Mouse (Mus musculus): ENCODE measurements around the gene Crebzf. TPM values are rescaled to one million over a fixed set of nuclear protein-coding genes. Genes with fewer than 3 reads are reported as not detected.
A peak's percentile ranks its signal among the peaks of the same experiment; 100 is the strongest.

Gene Crebzf
- polyA plus RNA-seq (2012; rRNA removed): 135 and 143 TPM in 2 replicates

DNA sequence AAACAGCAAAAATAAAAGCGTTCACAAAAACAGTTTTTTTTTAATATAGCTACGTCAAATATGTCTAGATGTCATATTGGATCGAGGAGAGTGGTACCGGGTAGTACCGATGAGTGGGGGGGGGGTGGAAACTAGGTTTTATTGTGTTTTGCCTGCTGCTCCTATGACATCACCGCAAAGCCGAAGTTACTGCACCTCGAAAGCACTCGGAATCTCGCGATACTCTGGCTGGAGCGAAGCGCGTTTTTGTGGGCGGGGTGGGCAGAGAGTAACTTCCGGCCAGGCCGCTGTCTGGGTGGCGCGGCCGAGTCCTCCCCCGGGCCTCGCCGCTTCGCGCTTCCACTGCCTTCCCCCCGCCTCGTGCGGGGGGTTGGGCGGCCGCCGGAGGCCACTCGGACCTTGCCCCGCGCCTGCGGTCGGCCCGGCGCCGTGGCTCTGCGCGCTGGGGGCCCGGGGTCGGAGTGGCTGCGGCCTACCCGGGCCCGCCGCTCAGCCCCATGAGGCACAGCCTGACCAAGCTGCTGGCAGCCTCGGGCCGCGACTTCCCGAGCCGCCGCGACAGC, at the start of gene Crebzf:
Crebzf (plus strand) TSS at position 212 of the 563 bp plus-strand sequence.
- peak within 1 kb of the TSS; percentile 60 for H3K4me3 ChIP-seq (replicated peaks; ENCODE audit: insufficient read depth, low read depth, low read length)
- DNase-seq: peak; percentile 95 to 97
- H3K4me1 ChIP-seq (ENCODE audit: control insufficient read depth, insufficient read depth, low read length): no peaks in the 10 kb centered on the region
- peak within 1 kb of the TSS; percentile 82 for H3K27ac ChIP-seq (ENCODE audit: insufficient read depth, low read length)
- no peak for TF ChIP-seq CTCF (IDR thresholded peaks at IDR 0.05; ENCODE audit: borderline replicate concordance, insufficient read depth, low read depth, low read length)
- peak; percentile 74; the same call in 1 of the 2 replicates for TF ChIP-seq POLR2A (IDR thresholded peaks at IDR 0.05; ENCODE audit: borderline replicate concordance, insufficient read depth, low read length)
- no peaks in the 10 kb centered on the region for H3K27me3 ChIP-seq (ENCODE audit: control insufficient read depth, insufficient read depth, low read length)
- 0% methylated on average over 54 of the region's 54 CpGs for WGBS

DNA sequence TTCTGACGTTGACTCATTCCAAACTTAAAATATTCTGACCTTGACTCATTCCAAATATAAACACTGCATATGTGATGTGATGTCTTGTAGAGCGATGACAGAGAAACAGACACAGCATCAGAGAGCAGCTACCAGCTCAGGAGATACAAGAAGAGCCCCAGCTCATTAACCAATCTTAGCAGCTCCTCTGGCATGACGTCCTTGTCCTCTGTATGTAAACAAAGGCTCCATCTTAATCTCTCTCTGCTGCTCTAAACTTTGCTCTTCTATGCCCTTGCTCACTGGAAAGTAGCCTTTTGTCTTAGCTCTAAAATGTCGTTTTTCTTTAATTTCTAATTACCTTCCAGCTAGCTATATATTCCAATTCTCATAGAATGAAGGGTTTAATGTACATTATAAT, 47.5 kb upstream of the Crebzf start:
- no peaks in the 10 kb centered on the region for H3K27me3 ChIP-seq (ENCODE audit: control insufficient read depth, insufficient read depth, low read length)
- H3K4me1 ChIP-seq (ENCODE audit: control insufficient read depth, insufficient read depth, low read length): no peaks in the 10 kb centered on the region
- no peak for TF ChIP-seq CTCF (IDR thresholded peaks at IDR 0.05; ENCODE audit: borderline replicate concordance, insufficient read depth, low read depth, low read length)
- no peak for TF ChIP-seq POLR2A (IDR thresholded peaks at IDR 0.05; ENCODE audit: borderline replicate concordance, insufficient read depth, low read length)
- H3K4me3 ChIP-seq (replicated peaks; ENCODE audit: insufficient read depth, low read depth, low read length): no peak overlapping the region
- 74% methylated on average over 4 of the region's 4 CpGs for WGBS
- DNase-seq: no peak
- no peak overlapping the region for H3K27ac ChIP-seq (ENCODE audit: insufficient read depth, low read length)

DNA sequence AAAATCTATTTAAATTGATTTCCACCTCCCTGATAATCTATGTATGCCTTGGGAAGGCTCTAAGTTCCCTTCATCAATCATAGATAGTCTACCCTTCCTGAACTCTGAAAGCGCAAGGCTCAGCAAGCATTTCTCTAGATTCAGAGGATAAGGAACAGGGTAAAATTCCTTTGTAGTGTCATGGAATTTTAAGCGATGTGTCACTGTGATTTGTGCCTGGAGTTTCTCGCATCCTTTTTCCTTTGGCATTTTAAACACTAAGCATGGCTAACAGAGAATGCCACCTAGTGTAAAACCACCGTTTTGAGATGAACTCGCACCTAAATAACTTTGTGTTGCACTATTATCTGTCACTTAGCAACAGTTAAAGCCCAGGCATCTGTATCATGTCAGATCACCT, 46.6 kb upstream of the Crebzf start:
- 61% methylated on average over 5 of the region's 5 CpGs for WGBS
- DNase-seq: no peak
- Histone ChIP-seq H3K4me1 (ENCODE audit: control insufficient read depth, insufficient read depth, low read length) (no peaks in the 10 kb centered on the region), H3K4me3 (replicated peaks; ENCODE audit: insufficient read depth, low read depth, low read length) (no peak overlapping the region), H3K27ac (ENCODE audit: insufficient read depth, low read length) (no peak overlapping the region), H3K27me3 (ENCODE audit: control insufficient read depth, insufficient read depth, low read length) (no peaks in the 10 kb centered on the region)
- no peak for TF ChIP-seq CTCF (IDR thresholded peaks at IDR 0.05; ENCODE audit: borderline replicate concordance, insufficient read depth, low read depth, low read length)
- TF ChIP-seq POLR2A (IDR thresholded peaks at IDR 0.05; ENCODE audit: borderline replicate concordance, insufficient read depth, low read length): no peak

DNA sequence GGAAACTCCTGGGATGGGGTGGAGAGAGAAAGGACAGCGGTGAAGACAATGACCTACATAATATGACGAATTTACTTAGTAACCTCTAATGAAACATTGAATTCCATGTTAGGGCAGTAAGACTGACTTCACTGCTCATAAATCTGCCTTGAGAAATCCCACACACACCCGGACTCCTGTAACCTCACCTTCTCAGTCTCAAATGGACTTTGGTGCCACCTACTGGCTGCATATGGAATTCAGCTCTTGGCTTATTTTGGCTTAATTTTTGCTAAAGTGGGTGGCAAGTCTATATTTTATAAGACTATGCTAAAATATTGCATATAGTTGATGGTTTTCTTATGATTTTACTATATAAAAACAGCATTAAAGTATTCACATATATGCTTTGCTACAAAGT, 32.6 kb upstream of the Crebzf start:
- no peak overlapping the region for H3K27ac ChIP-seq (ENCODE audit: insufficient read depth, low read length)
- 50% methylated on average over 3 of the region's 3 CpGs for WGBS
- H3K4me1 ChIP-seq (ENCODE audit: control insufficient read depth, insufficient read depth, low read length): no peaks in the 10 kb centered on the region
- TF ChIP-seq POLR2A (IDR thresholded peaks at IDR 0.05; ENCODE audit: borderline replicate concordance, insufficient read depth, low read length) (no peak), CTCF (IDR thresholded peaks at IDR 0.05; ENCODE audit: borderline replicate concordance, insufficient read depth, low read depth, low read length) (peak; percentile 75)
- no peak overlapping the region for H3K4me3 ChIP-seq (replicated peaks; ENCODE audit: insufficient read depth, low read depth, low read length)
- no peaks in the 10 kb centered on the region for H3K27me3 ChIP-seq (ENCODE audit: control insufficient read depth, insufficient read depth, low read length)
- peak; percentile 54 to 72 for DNase-seq

DNA sequence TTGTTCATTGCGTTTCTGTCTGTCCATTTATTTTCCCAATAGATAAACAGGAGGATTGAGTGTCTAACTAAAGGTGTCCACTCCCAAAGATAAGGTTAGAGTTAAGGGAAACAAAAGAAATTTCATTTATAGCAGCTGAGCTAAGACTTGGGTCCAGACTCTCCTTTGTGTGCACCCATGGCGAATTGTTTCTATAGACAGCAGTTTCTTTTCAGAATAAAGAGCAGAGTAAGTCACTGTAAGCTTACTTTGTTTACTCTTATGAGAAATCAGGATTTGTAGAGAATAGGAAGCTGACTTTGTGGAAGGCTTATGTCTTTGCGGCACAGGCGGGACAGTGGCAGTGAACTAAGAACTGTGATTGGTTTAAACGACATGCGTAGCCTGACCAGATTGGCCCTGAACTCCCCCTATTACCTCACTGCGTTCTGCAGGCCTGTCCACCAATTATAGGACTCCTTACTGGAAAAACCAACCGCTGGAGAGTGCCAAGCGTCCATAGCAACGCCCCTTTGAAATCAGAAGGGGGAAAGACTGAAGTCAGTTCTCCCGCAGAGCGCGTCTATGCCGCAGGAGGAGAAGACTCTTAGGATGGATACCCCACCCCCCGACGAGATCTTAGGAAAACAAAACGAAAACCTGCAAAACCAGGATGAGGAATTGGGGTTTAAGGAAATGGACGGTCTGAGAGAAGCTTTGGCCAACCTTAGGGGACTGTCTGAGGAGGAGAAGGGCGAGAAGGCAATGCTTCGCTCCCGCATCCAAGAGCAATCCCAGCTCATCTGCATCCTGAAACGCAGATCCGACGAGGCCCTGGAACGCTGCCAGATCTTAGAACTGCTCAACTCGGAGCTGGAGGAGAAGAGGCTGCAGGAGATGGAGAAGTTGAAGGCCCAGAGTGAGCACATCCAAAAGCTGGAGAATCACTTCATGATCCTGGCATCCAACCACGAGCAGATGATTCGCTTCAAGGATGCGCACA, 16.2 kb upstream of the Crebzf start, which contains the start of gene Ccdc89:
Ccdc89 (plus strand) TSS at position 558 of the 982 bp plus-strand sequence.
- Histone ChIP-seq H3K27me3 (ENCODE audit: control insufficient read depth, insufficient read depth, low read length) (no peaks in the 10 kb centered on the region), H3K27ac (ENCODE audit: insufficient read depth, low read length) (peak within 1 kb of the TSS; percentile 22; the same call in 1 of the 2 replicates), H3K4me3 (replicated peaks; ENCODE audit: insufficient read depth, low read depth, low read length) (peak within 1 kb of the TSS; percentile 78), H3K4me1 (ENCODE audit: control insufficient read depth, insufficient read depth, low read length) (no peaks in the 10 kb centered on the region)
- TF ChIP-seq CTCF (IDR thresholded peaks at IDR 0.05; ENCODE audit: borderline replicate concordance, insufficient read depth, low read depth, low read length) (no peak), POLR2A (IDR thresholded peaks at IDR 0.05; ENCODE audit: borderline replicate concordance, insufficient read depth, low read length) (peak; percentile 53; the same call in 1 of the 2 replicates)
- DNase-seq: peak; percentile 83 to 91
- 10% methylated on average over 29 of the region's 29 CpGs for whole genome bisulfite sequencing

DNA sequence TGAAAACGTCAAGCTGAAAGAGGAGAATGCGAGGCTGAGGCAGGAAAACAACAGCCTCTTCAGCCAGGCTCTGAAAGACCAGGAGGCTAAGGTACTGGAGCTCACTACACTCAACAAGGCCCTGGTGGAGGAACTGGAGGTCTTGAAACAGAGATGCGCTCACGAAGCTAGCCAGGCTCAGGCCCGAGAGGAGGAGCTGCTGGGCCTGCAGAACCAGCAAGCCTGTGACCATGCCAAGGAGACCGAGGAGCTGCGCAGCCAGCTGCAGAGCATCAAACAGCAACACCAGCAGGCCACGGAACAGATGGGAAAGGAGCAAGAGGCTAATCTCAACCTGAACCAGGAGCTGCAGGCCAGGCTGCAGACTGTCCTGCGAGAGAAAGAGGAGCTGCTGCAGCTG, 15.5 kb upstream of the Crebzf start:
- DNase-seq: peak; percentile 36 to 57
- WGBS: 52% methylated on average over 9 of the region's 9 CpGs

DNA sequence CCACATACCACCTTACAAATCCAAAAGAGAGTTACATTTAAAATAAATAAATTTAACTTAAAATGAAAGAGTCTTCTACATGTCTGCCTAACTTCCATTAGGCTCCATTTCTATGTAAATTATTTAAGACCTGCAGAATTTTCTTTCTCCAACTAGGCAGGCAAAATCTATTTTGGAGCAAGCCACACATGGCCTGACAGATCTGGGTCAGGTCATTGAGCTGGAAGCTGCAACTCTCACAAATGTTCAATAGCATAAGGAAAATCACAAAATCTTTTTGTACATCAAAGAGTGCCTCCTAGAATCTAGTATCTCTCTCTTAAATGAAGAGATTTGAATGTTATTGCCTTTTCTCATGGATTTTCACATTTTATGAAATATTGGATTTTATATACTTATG, 10.3 kb upstream of the Crebzf start:
- no peak overlapping the region for H3K27ac ChIP-seq (ENCODE audit: insufficient read depth, low read length)
- H3K4me1 ChIP-seq (ENCODE audit: control insufficient read depth, insufficient read depth, low read length): peaks cover 2% of the 10 kb centered on the region; the same call in 1 of the 2 replicates
- DNase-seq: peak in 1 of 2 experiments; percentile 51
- no peak overlapping the region for H3K4me3 ChIP-seq (replicated peaks; ENCODE audit: insufficient read depth, low read depth, low read length)
- no peaks in the 10 kb centered on the region for H3K27me3 ChIP-seq (ENCODE audit: control insufficient read depth, insufficient read depth, low read length)
- TF ChIP-seq POLR2A (IDR thresholded peaks at IDR 0.05; ENCODE audit: borderline replicate concordance, insufficient read depth, low read length): no peak
- no peak for TF ChIP-seq CTCF (IDR thresholded peaks at IDR 0.05; ENCODE audit: borderline replicate concordance, insufficient read depth, low read depth, low read length)

More for the DNA sequence above, 15.5 kb upstream of the Crebzf start:
- no peak overlapping the region for H3K27ac ChIP-seq (ENCODE audit: insufficient read depth, low read length)
- TF ChIP-seq CTCF (IDR thresholded peaks at IDR 0.05; ENCODE audit: borderline replicate concordance, insufficient read depth, low read depth, low read length): no peak
- TF ChIP-seq POLR2A (IDR thresholded peaks at IDR 0.05; ENCODE audit: borderline replicate concordance, insufficient read depth, low read length): no peak
- peak overlapping the region; percentile 78 for H3K4me3 ChIP-seq (replicated peaks; ENCODE audit: insufficient read depth, low read depth, low read length)
- no peaks in the 10 kb centered on the region for H3K4me1 ChIP-seq (ENCODE audit: control insufficient read depth, insufficient read depth, low read length)
- no peaks in the 10 kb centered on the region for H3K27me3 ChIP-seq (ENCODE audit: control insufficient read depth, insufficient read depth, low read length)

Measured in cerebellum, adult 2 months (tissue).